Mouse (Mus musculus): ENCODE measurements at regions not wholly inside any gene's neighbourhood (a gene's known extent, or its start where the extent isn't known, plus 50 kb on each side); places are given as distances from the start of the nearest gene placed in this dataset.

DNA sequence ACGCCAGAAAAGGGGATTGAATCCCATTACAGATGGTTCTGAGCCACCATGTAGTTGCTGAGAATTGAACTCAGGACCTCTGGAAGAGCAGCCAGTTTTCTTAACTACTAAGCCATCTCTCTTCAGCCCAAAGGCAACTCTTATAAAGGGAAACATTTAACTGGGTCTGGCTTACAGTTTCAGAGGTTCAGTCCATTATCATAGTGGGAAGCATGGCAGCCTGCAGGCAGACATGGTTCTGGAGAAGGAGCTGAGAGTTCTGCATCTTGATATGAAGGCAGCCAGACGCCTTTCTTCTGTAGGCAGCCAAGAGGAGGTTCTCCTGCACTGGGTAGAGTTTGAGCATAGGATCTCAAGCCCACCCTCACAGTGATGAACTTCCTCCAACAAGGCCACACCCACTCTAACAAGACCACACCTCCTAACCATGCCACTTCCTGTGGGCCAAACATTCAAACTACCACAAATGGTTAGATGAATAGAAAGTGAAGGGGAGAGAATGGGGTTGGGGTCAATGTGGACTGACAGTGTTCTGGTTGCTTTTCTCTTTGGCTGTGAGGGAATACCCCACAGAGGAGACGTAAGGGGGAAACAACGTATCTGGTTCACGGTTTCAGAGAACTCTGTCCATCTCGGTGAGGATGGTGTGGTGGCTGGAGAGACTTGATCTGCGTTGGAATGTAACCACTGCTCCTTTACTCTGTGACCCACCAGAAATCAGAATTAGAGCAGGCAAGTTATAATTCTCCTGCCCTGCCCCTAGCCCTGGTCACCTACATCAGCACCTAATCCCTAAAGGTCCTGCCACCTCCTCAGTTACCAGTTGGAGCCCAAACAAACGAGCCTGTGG lies 52.2 kb upstream of the Cpm start:
- TF ChIP-seq CTCF (IDR thresholded peaks at IDR 0.05; ENCODE audit: control insufficient read depth, insufficient read depth, low read length) (no peak), POLR2A (IDR thresholded peaks at IDR 0.05; ENCODE audit: borderline replicate concordance, control insufficient read depth, low read depth, low read length) (no peak)

Data from bone marrow, adult 2 months (tissue).